ENCODE assay signal across 13 mouse cellular contexts in genomic region chr11:56925368-56925896, GRCm38 (mm10).
A peak's percentile ranks its signal among the peaks of the same experiment; 100 is the strongest.
DNase-seq lines count a peak whose midpoint lies in the region.
"Had no signal": no experiment of that assay in that cellular context is flagged by ENCODE, and none has a peak within 500 bp of the region (broad histone marks: within the 10 kb centered on the region; RNA-seq: fewer than 3 reads in every experiment).

No protein-coding gene starts in this region.

- DNase-seq in frontal cortex, postnatal 10 days (ENCODE audit: low spot score in 2 of 2) = peak; percentile 8 to 10
- DNase-seq in frontal cortex, adult 2 months (ENCODE audit: extremely low spot score in 1 of 2, low spot score in 1 of 2) = no peak
- peak; percentile 3 for DNase-seq in ovary, postnatal 36 days (ENCODE audit: low spot score)
- no peak for DNase-seq in ovary, postnatal 10 days (ENCODE audit: low spot score)
- DNase-seq in cerebellum, postnatal 14 days = peak; percentile 23 to 35
- DNase-seq in lung, postnatal 14 days = peak; percentile 1
- DNase-seq in spleen, postnatal 10 days (ENCODE audit: low spot score in 2 of 2) = no peak
- no peak for DNase-seq in natural killer cell, adult 2 months (ENCODE audit: low spot score in 2 of 2)
- DNase-seq: embryo, embryonic 11 days; kidney, adult 18-20 months; kidney, postnatal 4 days; liver, embryonic 13.5 days; thymus, postnatal 4 days had no signal

Comparison
In these comparisons a context has a peak if more than half of its experiments do, and no peak if none do; other contexts are left out.
1. DNase-seq: peak in frontal cortex, postnatal 10 days (2 of 2), ovary, postnatal 36 days (single experiment), cerebellum, postnatal 14 days (2 of 2) and lung, postnatal 14 days (single experiment); none in frontal cortex, adult 2 months (0 of 2), ovary, postnatal 10 days (single experiment), spleen, postnatal 10 days (0 of 2) and natural killer cell, adult 2 months (0 of 2).